Mouse (Mus musculus) c-Kit-positive CD71-positive TER-119-negative erythroid progenitor cells, embryonic 14.5 days (primary cell): Measurements from ENCODE around the gene 2210010C04Rik.
"Not testable (repeated sequence)": the region's sequence is repeated elsewhere in the genome, so short reads cannot be mapped to it uniquely, and the experiment has no call there.

Source experiments
- DNase-seq: peaks from one replicate; pipeline ENCODE4 v3.0.0-alpha.2; 2013; ENCODE audit warnings: low read depth

Gene 2210010C04Rik

DNA sequence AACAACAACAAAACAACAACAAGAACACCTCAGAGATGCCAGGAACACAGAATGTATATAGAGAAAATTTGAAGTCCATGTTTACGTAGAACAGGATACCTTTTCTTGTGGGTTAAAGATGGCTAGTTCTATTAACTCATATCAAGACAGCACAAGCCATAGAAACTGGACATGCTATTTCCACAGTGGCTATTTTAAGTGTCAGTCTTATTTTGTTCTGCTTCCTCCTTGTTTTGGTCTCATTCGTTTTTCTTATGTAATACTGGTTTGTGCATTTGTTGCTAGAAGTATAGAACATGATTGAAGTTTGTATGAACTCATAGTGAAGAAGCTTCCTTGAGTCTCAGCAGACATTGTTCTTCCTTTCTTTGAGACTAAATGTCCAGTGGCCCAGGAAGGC is 16.2 kb downstream of the 2210010C04Rik start:
- no peak for DNase-seq

DNA sequence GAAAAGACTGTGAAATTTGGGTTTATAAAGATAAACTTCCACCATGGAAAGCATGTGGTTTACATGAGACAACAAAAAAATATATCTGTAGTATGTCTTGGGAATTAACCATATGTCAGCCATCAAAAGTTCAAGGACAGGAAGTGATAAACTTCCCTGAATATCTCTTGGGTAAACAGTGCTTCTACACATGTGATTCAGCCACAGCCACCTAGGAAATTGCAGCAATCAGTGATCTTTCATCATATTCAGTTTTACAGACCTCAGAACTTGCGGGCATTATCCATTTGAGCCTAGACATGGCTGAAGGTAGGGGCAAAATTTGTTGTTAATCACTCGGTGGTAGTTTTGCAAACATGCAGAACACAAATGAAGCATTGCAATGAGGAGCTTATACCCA is 16.7 kb downstream of the 2210010C04Rik start:
- DNase-seq, result no peak

DNA sequence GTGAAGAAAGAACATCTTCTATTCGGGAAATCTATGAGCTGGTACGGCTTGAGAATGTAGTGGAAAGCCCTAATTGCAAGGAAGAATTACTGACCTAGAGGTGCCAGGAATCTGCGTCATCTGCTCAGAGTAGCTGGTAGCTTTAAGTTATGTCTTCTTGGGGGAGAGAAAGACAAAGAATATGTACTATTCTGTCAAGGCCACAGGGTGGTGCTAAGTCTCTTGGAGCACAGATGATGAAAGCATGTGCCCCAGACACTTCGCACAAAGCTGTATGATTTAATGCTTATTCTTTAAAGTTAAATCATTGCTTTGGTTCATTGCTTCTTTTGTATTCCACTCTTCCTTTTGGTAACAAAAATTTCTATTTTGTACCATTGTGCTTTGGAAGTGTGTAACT is 20.2 kb downstream of the 2210010C04Rik start:
- no peak for DNase-seq

DNA sequence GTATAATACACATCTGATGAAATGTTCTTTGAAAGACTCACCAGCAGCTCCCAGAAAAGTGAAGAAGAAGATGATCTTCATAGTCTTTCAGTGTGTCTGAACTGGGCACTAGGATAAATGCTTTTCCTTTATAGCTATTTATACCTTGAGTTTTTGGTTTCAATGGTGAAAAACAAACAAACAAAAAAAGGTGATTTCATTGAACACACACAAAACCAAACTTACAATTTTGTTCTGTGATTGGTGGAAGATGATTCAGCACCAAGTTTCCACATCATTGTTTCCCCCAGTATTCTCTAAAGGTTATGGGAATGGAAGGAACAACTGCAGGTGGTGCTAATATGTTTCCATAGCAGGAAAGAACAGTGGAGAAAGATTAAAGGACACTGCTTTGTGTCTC is 35.9 kb downstream of the 2210010C04Rik start, which contains the start of gene Gm2663:
Gene Gm2663 (minus strand): TSS at position 101 of the 400 bp plus-strand sequence.
- DNase-seq, result not testable (repeated sequence)
